Mouse (Mus musculus) C2C12 (cell line): ENCODE results near the gene Ltb4r2.
A peak's percentile ranks its signal among the peaks of the same experiment; 100 is the strongest.

Experiments used
- CEBPB ChIP-seq: IDR thresholded peaks from one replicate; pipeline ENCODE4 v1.6.1; 2011; ENCODE audit warnings: low read depth, mild to moderate bottlenecking, control low read depth, moderate library complexity
- CTCF ChIP-seq: IDR thresholded peaks from one replicate; pipeline ENCODE4 v1.5.1; 2011; ENCODE audit not compliant: control insufficient read depth, insufficient read depth, insufficient read length
- FOSL1 ChIP-seq: IDR thresholded peaks from one replicate; pipeline ENCODE4 v1.8.0; 2011; ENCODE audit warnings: mild to moderate bottlenecking, low read length; ENCODE audit not compliant: poor library complexity, insufficient read depth, severe bottlenecking
- MAX ChIP-seq: IDR thresholded peaks from one replicate; pipeline ENCODE4 v1.6.1; 2011; ENCODE audit warnings: mild to moderate bottlenecking, control low read depth
- MYOD1 ChIP-seq: IDR thresholded peaks from one replicate; pipeline ENCODE4 v1.6.1; 2011; ENCODE audit warnings: low read depth; ENCODE audit not compliant: control insufficient read depth, insufficient read length
- MYOG ChIP-seq: IDR thresholded peaks from one replicate; pipeline ENCODE4 v1.6.1; 2011; ENCODE audit not compliant: control insufficient read depth, insufficient read length; ENCODE audit errors: extremely low read depth
- USF1 ChIP-seq: IDR thresholded peaks from one replicate; pipeline ENCODE4 v1.6.1; 2011; ENCODE audit warnings: low read depth, mild to moderate bottlenecking, control low read depth, moderate library complexity

DNA sequence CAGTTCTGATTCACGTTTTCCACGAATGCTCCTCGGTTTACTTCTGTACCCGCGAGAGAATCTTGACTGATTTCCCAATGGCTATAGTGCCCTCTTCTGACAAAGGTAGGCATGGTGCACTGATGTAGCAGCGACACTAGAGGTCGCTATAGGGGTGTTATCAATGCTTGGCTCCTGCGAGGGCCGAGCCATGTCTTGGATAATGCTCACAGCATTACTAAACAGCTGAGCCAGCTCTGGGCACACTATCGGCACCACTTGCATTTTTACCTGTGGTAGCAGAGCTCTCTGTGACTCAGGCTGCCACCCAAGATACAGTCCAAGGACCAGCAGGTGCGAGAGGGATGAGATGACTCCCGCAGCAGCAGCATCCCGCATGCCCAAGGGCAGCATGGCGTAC is 20.1 kb downstream of the Ltb4r2 start:
- peak; percentile 99 for TF ChIP-seq CTCF
- TF ChIP-seq CEBPB = peak; percentile 18
- TF ChIP-seq MAX = no peak
- no peak for TF ChIP-seq MYOG
- no peak for TF ChIP-seq MYOD1
- no peak for TF ChIP-seq USF1
- no peak for TF ChIP-seq FOSL1
